Mouse (Mus musculus): ENCODE measurements at regions not wholly inside any gene's neighbourhood (a gene's known extent, or its start where the extent isn't known, plus 50 kb on each side); places are given as distances from the start of the nearest gene placed in this dataset.

DNA sequence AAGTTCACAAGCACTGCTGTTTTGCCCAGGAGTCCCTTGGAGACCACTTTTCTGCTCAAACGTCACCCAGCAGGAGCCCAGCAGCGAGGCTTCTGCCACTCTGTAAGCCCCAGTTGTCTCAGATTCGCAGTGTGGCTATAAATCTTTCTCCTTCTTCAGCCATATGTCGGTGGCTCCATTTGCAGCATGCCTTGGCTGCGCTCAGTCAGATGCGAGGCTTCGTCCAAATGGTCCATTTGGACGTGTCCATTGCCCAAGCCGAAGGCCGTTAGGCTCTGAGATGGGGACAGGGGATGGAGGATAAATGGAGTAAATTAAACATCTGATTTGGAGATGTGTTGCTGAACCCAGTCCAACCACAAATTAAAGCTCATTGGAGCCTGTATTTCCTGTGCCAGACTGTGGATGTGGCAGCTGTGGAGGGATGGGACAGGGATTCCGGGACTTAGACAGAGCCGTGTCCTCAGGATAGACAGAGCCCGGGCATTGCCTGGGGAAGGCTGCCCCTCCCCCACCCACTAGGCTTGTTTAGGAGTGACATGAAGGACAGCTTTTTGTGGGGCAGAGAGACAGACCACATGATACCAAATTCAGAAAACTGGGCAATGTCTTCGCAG is 221.6 kb downstream of the Ajap1 start:
- 63% methylated on average over 14 of the region's 14 CpGs for WGBS
- Histone ChIP-seq H3K4me3 (replicated peaks; ENCODE audit: control insufficient read depth, low read depth, low read length) (no peak overlapping the region), H3K27ac (ENCODE audit: control insufficient read depth, insufficient read depth, low read depth, low read length, poor library complexity) (no peak overlapping the region), H3K4me1 (ENCODE audit: control insufficient read depth, insufficient read depth, low read length) (no peaks in the 10 kb centered on the region)
- no peak for TF ChIP-seq POLR2A (IDR thresholded peaks at IDR 0.05; ENCODE audit: borderline replicate concordance, control insufficient read depth, low read depth, low read length)
- no peak for TF ChIP-seq CTCF (IDR thresholded peaks at IDR 0.05; ENCODE audit: control insufficient read depth, insufficient read depth, low read length)

DNA sequence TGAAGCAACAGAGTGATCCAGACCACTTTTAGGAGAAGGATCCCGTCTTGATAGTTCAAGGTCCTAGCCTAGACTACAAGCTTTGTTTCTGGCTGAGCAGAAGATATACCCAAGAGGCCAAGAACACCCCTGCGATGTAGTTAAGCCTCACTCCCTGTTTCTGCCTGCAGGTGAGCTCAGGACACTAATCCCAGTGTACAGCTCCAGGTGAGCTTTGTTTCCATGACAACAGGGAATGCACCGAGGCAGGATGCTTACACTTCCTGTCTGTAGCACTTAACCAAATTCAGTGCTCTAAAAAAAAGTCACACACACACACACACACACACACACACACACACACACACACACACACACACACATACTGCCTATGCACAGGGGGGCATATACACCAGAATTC is 230.7 kb downstream of the Ajap1 start:
- no peaks in the 10 kb centered on the region for H3K4me1 ChIP-seq (ENCODE audit: control insufficient read depth, insufficient read depth, low read length)
- TF ChIP-seq POLR2A (IDR thresholded peaks at IDR 0.05; ENCODE audit: borderline replicate concordance, control insufficient read depth, low read depth, low read length) (no peak), CTCF (IDR thresholded peaks at IDR 0.05; ENCODE audit: control insufficient read depth, insufficient read depth, low read length) (no peak)
- no peak overlapping the region for H3K27ac ChIP-seq (ENCODE audit: control insufficient read depth, insufficient read depth, low read depth, low read length, poor library complexity)
- WGBS, result 60% methylated on average over 3 of the region's 3 CpGs
- H3K4me3 ChIP-seq (replicated peaks; ENCODE audit: control insufficient read depth, low read depth, low read length), result no peak overlapping the region

DNA sequence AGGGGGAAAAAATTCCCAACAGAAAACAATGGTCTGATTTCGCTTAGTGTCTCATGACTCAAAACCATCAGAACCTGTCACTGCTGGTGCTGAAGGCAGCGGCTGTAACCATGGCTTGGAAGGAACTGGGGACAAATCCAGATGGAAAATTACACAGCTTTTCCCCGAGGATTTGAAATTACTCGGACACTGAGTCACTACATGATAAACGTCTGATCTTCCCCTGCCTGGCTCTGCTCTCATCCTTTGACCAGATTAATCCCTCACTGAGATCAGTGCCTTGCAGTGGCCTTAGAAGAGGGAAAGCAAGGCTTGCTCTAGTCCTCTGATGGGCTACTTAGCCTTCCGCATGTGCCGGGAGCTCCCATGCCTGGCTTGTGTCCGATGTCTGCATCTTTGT is 231.3 kb downstream of the Ajap1 start:
- Histone ChIP-seq H3K27ac (ENCODE audit: control insufficient read depth, insufficient read depth, low read depth, low read length, poor library complexity) (no peak overlapping the region), H3K4me3 (replicated peaks; ENCODE audit: control insufficient read depth, low read depth, low read length) (no peak overlapping the region), H3K4me1 (ENCODE audit: control insufficient read depth, insufficient read depth, low read length) (no peaks in the 10 kb centered on the region)
- TF ChIP-seq POLR2A (IDR thresholded peaks at IDR 0.05; ENCODE audit: borderline replicate concordance, control insufficient read depth, low read depth, low read length) (no peak), CTCF (IDR thresholded peaks at IDR 0.05; ENCODE audit: control insufficient read depth, insufficient read depth, low read length) (no peak)
- 71% methylated on average over 8 of the region's 8 CpGs for WGBS

DNA sequence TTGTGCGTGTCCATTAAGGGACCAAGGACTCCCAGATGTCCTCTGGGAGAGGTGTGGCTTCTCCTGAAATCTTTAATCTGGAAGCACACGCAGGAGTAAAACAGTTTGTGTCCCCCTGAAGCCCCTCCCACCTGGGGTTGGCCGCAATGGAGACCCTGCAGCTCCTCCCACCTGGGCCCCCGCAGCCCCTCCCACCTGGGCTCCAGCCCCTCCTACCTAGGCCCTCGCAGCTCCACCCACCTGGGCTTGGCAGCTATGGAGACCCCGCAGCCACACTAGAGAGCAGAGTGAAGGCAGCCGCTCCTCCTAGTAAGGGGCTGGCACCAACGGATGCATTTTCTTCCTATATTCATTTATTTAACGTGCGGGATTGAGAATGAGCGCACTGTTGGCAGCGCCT is 245.9 kb downstream of the Ajap1 start:
- Histone ChIP-seq H3K27ac (ENCODE audit: control insufficient read depth, insufficient read depth, low read depth, low read length, poor library complexity) (no peak overlapping the region), H3K4me3 (replicated peaks; ENCODE audit: control insufficient read depth, low read depth, low read length) (no peak overlapping the region), H3K4me1 (ENCODE audit: control insufficient read depth, insufficient read depth, low read length) (no peaks in the 10 kb centered on the region)
- WGBS, result 22% methylated on average over 12 of the region's 12 CpGs
- no peak for TF ChIP-seq CTCF (IDR thresholded peaks at IDR 0.05; ENCODE audit: control insufficient read depth, insufficient read depth, low read length)
- no peak for TF ChIP-seq POLR2A (IDR thresholded peaks at IDR 0.05; ENCODE audit: borderline replicate concordance, control insufficient read depth, low read depth, low read length)

DNA sequence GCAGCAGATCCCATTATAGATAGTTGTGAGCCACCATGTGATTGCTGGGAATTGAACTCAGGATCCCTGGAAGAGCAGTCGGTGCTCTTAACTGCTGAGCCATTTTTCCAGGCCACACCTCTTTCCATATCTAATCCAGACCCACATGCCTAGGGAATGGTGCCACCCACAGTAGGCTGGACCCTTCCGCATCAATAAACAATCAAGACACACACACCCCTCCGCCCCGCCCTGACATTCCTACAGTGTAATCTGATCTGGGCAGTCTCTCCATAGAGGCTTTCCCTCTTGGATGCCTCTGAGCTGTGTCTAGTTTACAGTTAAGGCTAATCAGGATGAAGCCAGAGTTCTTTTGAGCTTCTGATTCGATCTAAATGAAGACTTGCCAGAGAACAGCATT is 248.8 kb downstream of the Ajap1 start:
- H3K4me1 ChIP-seq (ENCODE audit: control insufficient read depth, insufficient read depth, low read length), result no peaks in the 10 kb centered on the region
- H3K27ac ChIP-seq (ENCODE audit: control insufficient read depth, insufficient read depth, low read depth, low read length, poor library complexity), result no peak overlapping the region
- TF ChIP-seq POLR2A (IDR thresholded peaks at IDR 0.05; ENCODE audit: borderline replicate concordance, control insufficient read depth, low read depth, low read length) (no peak), CTCF (IDR thresholded peaks at IDR 0.05; ENCODE audit: control insufficient read depth, insufficient read depth, low read length) (no peak)
- H3K4me3 ChIP-seq (replicated peaks; ENCODE audit: control insufficient read depth, low read depth, low read length), result no peak overlapping the region
- WGBS, result 64% methylated on average over 5 of the region's 5 CpGs

DNA sequence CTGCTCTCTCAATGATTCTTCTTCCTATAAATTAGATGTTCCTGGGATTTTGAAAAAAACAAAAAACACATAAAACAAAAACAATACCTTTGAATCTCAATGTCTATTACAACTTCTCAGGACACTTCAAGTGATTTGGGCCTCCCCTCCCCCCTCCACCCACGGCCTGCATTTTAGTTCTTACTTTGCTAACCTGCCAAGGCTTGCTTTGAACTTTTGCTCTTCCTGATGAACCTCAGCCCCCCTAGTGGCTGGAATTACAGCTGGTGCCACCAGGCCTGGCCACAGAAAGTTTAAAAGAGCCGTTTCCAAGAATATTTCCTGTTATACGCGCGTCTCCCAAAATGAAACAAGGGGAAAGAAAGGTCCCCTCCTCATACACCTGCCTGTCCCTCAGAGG is 253.4 kb downstream of the Ajap1 start:
- Histone ChIP-seq H3K4me3 (replicated peaks; ENCODE audit: control insufficient read depth, low read depth, low read length) (no peak overlapping the region), H3K27ac (ENCODE audit: control insufficient read depth, insufficient read depth, low read depth, low read length, poor library complexity) (no peak overlapping the region), H3K4me1 (ENCODE audit: control insufficient read depth, insufficient read depth, low read length) (no peaks in the 10 kb centered on the region)
- 56% methylated on average over 5 of the region's 5 CpGs for WGBS
- TF ChIP-seq POLR2A (IDR thresholded peaks at IDR 0.05; ENCODE audit: borderline replicate concordance, control insufficient read depth, low read depth, low read length) (no peak), CTCF (IDR thresholded peaks at IDR 0.05; ENCODE audit: control insufficient read depth, insufficient read depth, low read length) (no peak)

DNA sequence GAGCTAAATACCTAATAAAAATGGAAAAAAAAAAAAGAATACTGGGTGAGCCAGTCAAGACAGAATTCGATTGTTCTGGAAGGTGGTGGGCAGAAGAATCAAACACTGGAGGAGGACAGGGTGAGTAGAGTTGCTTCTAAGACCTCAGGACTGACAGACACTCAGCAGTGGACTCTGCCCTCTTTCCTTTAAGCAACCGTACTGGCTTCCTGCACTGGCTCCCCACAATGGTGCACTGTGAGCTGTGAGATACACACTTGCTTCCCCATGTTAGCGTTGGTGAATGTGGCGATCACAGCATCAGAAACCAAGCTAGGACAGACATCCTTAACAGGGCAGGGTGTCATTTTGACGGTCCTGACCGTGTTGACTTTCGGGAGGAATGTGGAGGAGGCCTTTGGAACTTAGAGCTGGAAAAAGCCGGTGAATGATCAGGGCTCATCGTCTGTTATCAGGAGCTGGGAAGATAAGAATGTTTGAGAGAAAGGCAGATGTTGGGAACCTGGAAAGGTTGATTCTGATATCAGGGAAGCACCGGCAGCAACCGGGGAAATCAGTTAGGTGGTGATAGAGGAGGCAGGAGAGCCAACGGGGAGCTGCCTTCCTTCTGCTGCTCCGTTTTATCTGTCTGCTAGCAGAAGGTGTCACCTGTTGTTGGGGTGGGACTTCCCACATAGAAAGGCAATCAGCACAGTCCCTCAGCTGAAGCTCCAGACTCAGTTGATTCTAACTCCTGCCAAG is 254.8 kb downstream of the Ajap1 start:
- 70% methylated on average over 13 of the region's 13 CpGs for WGBS
- TF ChIP-seq CTCF (IDR thresholded peaks at IDR 0.05; ENCODE audit: control insufficient read depth, insufficient read depth, low read length) (no peak), POLR2A (IDR thresholded peaks at IDR 0.05; ENCODE audit: borderline replicate concordance, control insufficient read depth, low read depth, low read length) (no peak)
- H3K27ac ChIP-seq (ENCODE audit: control insufficient read depth, insufficient read depth, low read depth, low read length, poor library complexity), result no peak overlapping the region
- H3K4me3 ChIP-seq (replicated peaks; ENCODE audit: control insufficient read depth, low read depth, low read length), result no peak overlapping the region
- H3K4me1 ChIP-seq (ENCODE audit: control insufficient read depth, insufficient read depth, low read length), result no peaks in the 10 kb centered on the region

DNA sequence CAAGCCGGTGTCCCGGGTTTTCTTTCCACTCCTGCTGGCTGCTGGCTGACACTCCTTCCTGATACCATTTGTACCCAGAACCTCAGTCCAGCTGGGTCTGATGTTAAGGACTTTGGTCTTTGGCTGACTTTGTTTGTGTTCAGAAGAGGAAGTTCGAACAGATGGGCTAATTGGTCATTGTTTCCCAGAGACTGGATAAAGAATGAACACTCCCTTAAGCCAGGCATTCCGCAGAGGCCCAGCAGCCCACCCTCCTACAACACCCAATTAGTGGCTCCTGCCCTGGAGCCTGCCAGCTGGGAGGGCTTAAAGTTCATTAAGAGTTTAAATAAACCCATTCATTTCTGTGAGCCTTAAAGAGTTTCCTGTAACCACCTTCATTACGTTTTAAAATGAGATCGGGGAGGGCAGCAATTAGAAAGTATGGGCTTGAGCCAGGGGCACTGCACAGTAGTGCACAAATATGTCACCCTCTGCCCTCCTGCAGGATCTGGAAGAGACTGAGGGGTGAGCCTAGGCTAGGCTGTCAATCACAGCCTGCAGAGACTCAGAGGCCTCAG is 257.9 kb downstream of the Ajap1 start:
- no peaks in the 10 kb centered on the region for H3K4me1 ChIP-seq (ENCODE audit: control insufficient read depth, insufficient read depth, low read length)
- no peak overlapping the region for H3K4me3 ChIP-seq (replicated peaks; ENCODE audit: control insufficient read depth, low read depth, low read length)
- no peak for TF ChIP-seq CTCF (IDR thresholded peaks at IDR 0.05; ENCODE audit: control insufficient read depth, insufficient read depth, low read length)
- no peak for TF ChIP-seq POLR2A (IDR thresholded peaks at IDR 0.05; ENCODE audit: borderline replicate concordance, control insufficient read depth, low read depth, low read length)
- 31% methylated on average over 6 of the region's 6 CpGs for WGBS
- no peak overlapping the region for H3K27ac ChIP-seq (ENCODE audit: control insufficient read depth, insufficient read depth, low read depth, low read length, poor library complexity)
